Mouse (Mus musculus): ENCODE results near the gene Mrps18c.

GRCm38 (mm10) chr5:100758121-100758520 is 40.3 kb upstream of the Mrps18c start:
- TF ChIP-seq ZC3H11A (IDR thresholded peaks at IDR 0.05; ENCODE audit: borderline replicate concordance, low read depth, low read length): no peak
- TF ChIP-seq ZNF384 (IDR thresholded peaks at IDR 0.05; ENCODE audit: low read depth, low read length): no peak
- no peak for TF ChIP-seq MAFK (IDR thresholded peaks at IDR 0.05; ENCODE audit: insufficient read depth, low read depth, low read length)
- TF ChIP-seq HCFC1 (IDR thresholded peaks at IDR 0.05; ENCODE audit: borderline replicate concordance, insufficient read depth, low read length): no peak
- TF ChIP-seq CHD2 (IDR thresholded peaks at IDR 0.05; ENCODE audit: low read depth, low read length): no peak
